ENCODE assay signal across 9 mouse cellular contexts in the genomic region with DNA sequence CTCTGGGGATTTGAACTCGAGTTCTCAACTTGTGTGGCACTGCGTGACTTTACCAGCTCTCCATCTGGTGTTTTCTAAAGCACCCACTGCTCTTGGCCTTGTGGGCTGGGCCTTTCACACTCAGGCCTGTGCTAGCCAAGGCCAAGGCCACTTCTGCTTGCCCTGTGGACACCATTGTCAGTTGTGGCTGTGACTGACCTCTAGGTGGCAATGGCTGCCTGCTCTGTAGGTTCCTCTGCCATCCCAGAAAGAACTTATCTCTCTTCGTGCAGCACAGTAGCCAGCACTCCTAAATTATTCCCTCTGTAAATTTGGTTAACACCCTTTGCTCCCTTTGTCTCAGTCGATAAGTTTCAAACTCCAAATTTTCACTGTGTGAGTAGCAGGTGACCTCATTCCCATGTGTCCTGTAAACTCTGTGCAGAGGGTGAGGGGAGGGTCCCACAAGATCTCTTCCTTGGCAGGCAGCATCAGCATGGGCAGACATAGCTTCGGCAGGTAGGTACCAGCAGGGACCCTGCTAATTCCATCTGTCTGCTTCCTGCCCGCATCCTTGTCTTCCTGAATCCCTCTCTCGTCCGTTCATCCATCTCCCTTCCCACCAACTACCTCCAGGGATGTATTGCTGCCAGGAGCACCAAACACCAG.
DNase-seq lines count a peak whose midpoint lies in the region; ATAC-seq and TF ChIP-seq lines count a peak whose summit lies in the region.
"Had no signal": no experiment of that assay in that cellular context is flagged by ENCODE, and none has a peak within 500 bp of the region (broad histone marks: within the 10 kb centered on the region; RNA-seq: fewer than 3 reads in every experiment).

No protein-coding gene starts in this region.

- 59% methylated on average over 8 of the region's 8 CpGs for WGBS in heart, embryonic 11.5 days (ENCODE audit: insufficient replicate concordance)
- WGBS in hindbrain, postnatal 0 days: 50% methylated on average over 8 of the region's 8 CpGs
- 68% methylated on average over 8 of the region's 8 CpGs for WGBS in limb, embryonic 15.5 days
- 76% methylated on average over 8 of the region's 8 CpGs for WGBS in olfactory bulb, adult 2 months

- no peak overlapping the region for H3K27ac ChIP-seq in heart, embryonic 11.5 days (ENCODE audit: low read depth, low read length)
- H3K27ac ChIP-seq in hindbrain, postnatal 0 days: no peak overlapping the region
- H3K27ac ChIP-seq in limb, embryonic 15.5 days: no peak overlapping the region
- no peak overlapping the region for H3K27ac ChIP-seq in olfactory bulb, adult 2 months (ENCODE audit: insufficient read depth, low read depth, low read length)
- H3K27ac ChIP-seq: limb, embryonic 12.5 days had no signal

- H3K9me3 ChIP-seq in heart, embryonic 11.5 days (replicated peaks; ENCODE audit: control insufficient read depth, low read length): no peaks in the 10 kb centered on the region
- no peaks in the 10 kb centered on the region for H3K9me3 ChIP-seq in hindbrain, postnatal 0 days (ENCODE audit: low read length)
- no peaks in the 10 kb centered on the region for H3K9me3 ChIP-seq in limb, embryonic 15.5 days
- H3K9me3 ChIP-seq: limb, embryonic 12.5 days had no signal

- no peak for TF ChIP-seq POLR2A in olfactory bulb, adult 2 months (IDR thresholded peaks at IDR 0.05; ENCODE audit: insufficient read depth, low read depth, low read length)

- H3K4me1 ChIP-seq in heart, embryonic 11.5 days (ENCODE audit: control insufficient read depth, insufficient read depth, low read length): no peaks in the 10 kb centered on the region
- no peaks in the 10 kb centered on the region for H3K4me1 ChIP-seq in hindbrain, postnatal 0 days (ENCODE audit: insufficient read depth, low read length)
- no peaks in the 10 kb centered on the region for H3K4me1 ChIP-seq in limb, embryonic 15.5 days
- H3K4me1 ChIP-seq in olfactory bulb, adult 2 months (ENCODE audit: control insufficient read depth, insufficient read depth, low read length): no peaks in the 10 kb centered on the region

- no peak for ATAC-seq in heart, embryonic 11.5 days (replicated peaks; ENCODE audit: insufficient number of reproducible peaks, low FRiP score, low TSS enrichment)
- ATAC-seq in hindbrain, postnatal 0 days: peak; percentile 90
- 0 out of 2 replicates have a peak, but pooled peaks have one; percentile 52 for ATAC-seq in limb, embryonic 15.5 days (ENCODE audit: insufficient number of reproducible peaks, low FRiP score, low TSS enrichment, low read depth)
- ATAC-seq in erythroid progenitor cell, adult 5-6 weeks (replicated peaks; ENCODE audit: low FRiP score, poor library complexity, severe bottlenecking): no peak

- H3K27me3 ChIP-seq in heart, embryonic 11.5 days (ENCODE audit: control insufficient read depth, insufficient read depth, low read length): no peaks in the 10 kb centered on the region
- no peaks in the 10 kb centered on the region for H3K27me3 ChIP-seq in hindbrain, postnatal 0 days (ENCODE audit: insufficient read depth, low read length)
- H3K27me3 ChIP-seq in limb, embryonic 15.5 days: no peaks in the 10 kb centered on the region
- H3K27me3 ChIP-seq: limb, embryonic 12.5 days had no signal

- no peak overlapping the region for H3K9ac ChIP-seq in heart, embryonic 11.5 days (ENCODE audit: low read depth, low read length)
- H3K9ac ChIP-seq in hindbrain, postnatal 0 days (replicated peaks; ENCODE audit: low read length): no peak overlapping the region
- H3K9ac ChIP-seq in limb, embryonic 15.5 days: no peak overlapping the region
- H3K9ac ChIP-seq: limb, embryonic 12.5 days had no signal

- peak; percentile 85 for DNase-seq in heart, adult 11 months
- DNase-seq in adrenal gland, adult 2 months: peak; percentile 78
- peak; percentile 15 for DNase-seq in embryo, embryonic 9.5 days (ENCODE audit: extremely low spot score)
- peak; percentile 77 for DNase-seq in hindbrain, postnatal 0 days (ENCODE audit: low spot score)

- TF ChIP-seq CTCF in hindbrain, postnatal 0 days (IDR thresholded peaks at IDR 0.05; ENCODE audit: low read depth): peak; percentile 93
- 0 out of 2 replicates have a peak, but pooled peaks have one; percentile 30 for TF ChIP-seq CTCF in olfactory bulb, adult 2 months (IDR thresholded peaks at IDR 0.05; ENCODE audit: insufficient read depth, low read depth, low read length)

- no peaks in the 10 kb centered on the region for H3K36me3 ChIP-seq in heart, embryonic 11.5 days (ENCODE audit: control insufficient read depth, insufficient read depth, low read length)
- H3K36me3 ChIP-seq in hindbrain, postnatal 0 days (ENCODE audit: insufficient read depth, low read length): no peaks in the 10 kb centered on the region
- H3K36me3 ChIP-seq in limb, embryonic 15.5 days: no peaks in the 10 kb centered on the region
- H3K36me3 ChIP-seq: limb, embryonic 12.5 days had no signal

- no peak overlapping the region for H3K4me3 ChIP-seq in heart, embryonic 11.5 days (ENCODE audit: low read depth, low read length)
- H3K4me3 ChIP-seq in hindbrain, postnatal 0 days (ENCODE audit: low read length): no peak overlapping the region
- no peak overlapping the region for H3K4me3 ChIP-seq in limb, embryonic 15.5 days
- no peak overlapping the region for H3K4me3 ChIP-seq in olfactory bulb, adult 2 months (ENCODE audit: insufficient read depth, low read depth, low read length)
- H3K4me3 ChIP-seq: limb, embryonic 12.5 days had no signal

- H3K4me2 ChIP-seq in heart, embryonic 11.5 days: no peak overlapping the region
- H3K4me2 ChIP-seq in hindbrain, postnatal 0 days (ENCODE audit: low read depth, low read length): no peak overlapping the region
- H3K4me2 ChIP-seq in limb, embryonic 15.5 days: no peak overlapping the region
- H3K4me2 ChIP-seq: limb, embryonic 12.5 days had no signal

Comparison
In these comparisons a context has a peak if more than half of its experiments do, and no peak if none do; other contexts are left out.
1. DNase-seq: peak in every context shown above with its lines; median percentile 85 in heart, adult 11 months; 78 in adrenal gland, adult 2 months; 77 in hindbrain, postnatal 0 days; 15 in embryo, embryonic 9.5 days.
2. ATAC-seq: peak in hindbrain, postnatal 0 days (single experiment) and limb, embryonic 15.5 days (single experiment); none in heart, embryonic 11.5 days (single experiment) and erythroid progenitor cell, adult 5-6 weeks (single experiment).